Mouse (Mus musculus): ENCODE measurements at regions not wholly inside any gene's neighbourhood (a gene's known extent, or its start where the extent isn't known, plus 50 kb on each side); places are given as distances from the start of the nearest gene placed in this dataset.

- TF ChIP-seq POLR2A (IDR thresholded peaks at IDR 0.05; ENCODE audit: low read depth, low read length) = no peak
- TF ChIP-seq CTCF (IDR thresholded peaks at IDR 0.05; ENCODE audit: borderline replicate concordance, insufficient read depth, low read length) = no peak
These were observed 61.6 kb upstream of the Ankrd1 start for GRCm38 (mm10) chr19:36181535-36181934.

All from embryonic fibroblast, embryonic 13.5 days (primary cell).